Mouse (Mus musculus): ENCODE data around the gene Olfr961. TPM values are rescaled to one million over a fixed set of nuclear protein-coding genes. Genes with fewer than 3 reads are reported as not detected.

The Olfr961 gene
- not detected for polyA plus RNA-seq (2015; fragmentation: Illumina TruSeq; extraction: RNeasy Lipid Tissue Mini Kit (QIAGEN cat#74804); ENCODE audit: insufficient read depth, low read depth, low replicate concordance)

GRCm38 (mm10) chr9:39644785-39645184 lies at the start of gene Olfr961:
Gene Olfr961, plus strand, starts transcription at chr9:39645085.

GRCm38 (mm10) chr9:39603999-39604453 lies 40.9 kb upstream of the Olfr961 start, which contains the start of gene AW551984:
Gene AW551984, minus strand, starts transcription at chr9:39604403.

GRCm38 (mm10) chr9:39610355-39610754 lies 34.5 kb upstream of the Olfr961 start, which contains the start of gene Olfr148:
Gene Olfr148, plus strand, starts transcription at chr9:39610655.

GRCm38 (mm10) chr9:39621073-39621472 lies 23.8 kb upstream of the Olfr961 start, which contains the start of gene Olfr960:
Gene Olfr960, plus strand, starts transcription at chr9:39621373.

GRCm38 (mm10) chr9:39666905-39667304 lies 22.0 kb downstream of the Olfr961 start, which contains the start of gene Olfr963:
Gene Olfr963, plus strand, starts transcription at chr9:39667205.

Other genes starting within 250 kb of the Olfr961 start
- not detected for gene Olfr952, start 217.9 kb upstream of the Olfr961 start, polyA plus RNA-seq (2015; fragmentation: Illumina TruSeq; extraction: RNeasy Lipid Tissue Mini Kit (QIAGEN cat#74804); ENCODE audit: insufficient read depth, low read depth, low replicate concordance)
- gene Olfr954, start 188.4 kb upstream of the Olfr961 start, polyA plus RNA-seq (2015; fragmentation: Illumina TruSeq; extraction: RNeasy Lipid Tissue Mini Kit (QIAGEN cat#74804); ENCODE audit: insufficient read depth, low read depth, low replicate concordance): not detected
- not detected for gene Olfr955, start 173.1 kb upstream of the Olfr961 start, polyA plus RNA-seq (2015; fragmentation: Illumina TruSeq; extraction: RNeasy Lipid Tissue Mini Kit (QIAGEN cat#74804); ENCODE audit: insufficient read depth, low read depth, low replicate concordance)
- not detected for gene Olfr44, start 151.1 kb upstream of the Olfr961 start, polyA plus RNA-seq (2015; fragmentation: Illumina TruSeq; extraction: RNeasy Lipid Tissue Mini Kit (QIAGEN cat#74804); ENCODE audit: insufficient read depth, low read depth, low replicate concordance)
- gene Olfr957, start 129.3 kb upstream of the Olfr961 start, polyA plus RNA-seq (2015; fragmentation: Illumina TruSeq; extraction: RNeasy Lipid Tissue Mini Kit (QIAGEN cat#74804); ENCODE audit: insufficient read depth, low read depth, low replicate concordance): not detected
- not detected for gene Olfr958, start 91.0 kb upstream of the Olfr961 start, polyA plus RNA-seq (2015; fragmentation: Illumina TruSeq; extraction: RNeasy Lipid Tissue Mini Kit (QIAGEN cat#74804); ENCODE audit: insufficient read depth, low read depth, low replicate concordance)
- not detected for gene Olfr959, start 69.5 kb upstream of the Olfr961 start, polyA plus RNA-seq (2015; fragmentation: Illumina TruSeq; extraction: RNeasy Lipid Tissue Mini Kit (QIAGEN cat#74804); ENCODE audit: insufficient read depth, low read depth, low replicate concordance)
- 2.0 TPM for gene AW551984, start 40.7 kb upstream of the Olfr961 start, polyA plus RNA-seq (2015; fragmentation: Illumina TruSeq; extraction: RNeasy Lipid Tissue Mini Kit (QIAGEN cat#74804); ENCODE audit: insufficient read depth, low read depth, low replicate concordance)
- not detected for gene Olfr148, start 34.4 kb upstream of the Olfr961 start, polyA plus RNA-seq (2015; fragmentation: Illumina TruSeq; extraction: RNeasy Lipid Tissue Mini Kit (QIAGEN cat#74804); ENCODE audit: insufficient read depth, low read depth, low replicate concordance)
- not detected for gene Olfr960, start 23.7 kb upstream of the Olfr961 start, polyA plus RNA-seq (2015; fragmentation: Illumina TruSeq; extraction: RNeasy Lipid Tissue Mini Kit (QIAGEN cat#74804); ENCODE audit: insufficient read depth, low read depth, low replicate concordance)
- not detected for gene Olfr963, start 22.1 kb downstream of the Olfr961 start, polyA plus RNA-seq (2015; fragmentation: Illumina TruSeq; extraction: RNeasy Lipid Tissue Mini Kit (QIAGEN cat#74804); ENCODE audit: insufficient read depth, low read depth, low replicate concordance)
- not detected for gene Olfr149, start 62.0 kb downstream of the Olfr961 start, polyA plus RNA-seq (2015; fragmentation: Illumina TruSeq; extraction: RNeasy Lipid Tissue Mini Kit (QIAGEN cat#74804); ENCODE audit: insufficient read depth, low read depth, low replicate concordance)
- gene Olfr965, start 66.3 kb downstream of the Olfr961 start, polyA plus RNA-seq (2015; fragmentation: Illumina TruSeq; extraction: RNeasy Lipid Tissue Mini Kit (QIAGEN cat#74804); ENCODE audit: insufficient read depth, low read depth, low replicate concordance): not detected
- gene Olfr150, start 85.9 kb downstream of the Olfr961 start, polyA plus RNA-seq (2015; fragmentation: Illumina TruSeq; extraction: RNeasy Lipid Tissue Mini Kit (QIAGEN cat#74804); ENCODE audit: insufficient read depth, low read depth, low replicate concordance): not detected
- gene Olfr967, start 101.2 kb downstream of the Olfr961 start, polyA plus RNA-seq (2015; fragmentation: Illumina TruSeq; extraction: RNeasy Lipid Tissue Mini Kit (QIAGEN cat#74804); ENCODE audit: insufficient read depth, low read depth, low replicate concordance): not detected
- not detected for gene Olfr968, start 138.2 kb downstream of the Olfr961 start, polyA plus RNA-seq (2015; fragmentation: Illumina TruSeq; extraction: RNeasy Lipid Tissue Mini Kit (QIAGEN cat#74804); ENCODE audit: insufficient read depth, low read depth, low replicate concordance)
- gene Olfr969, start 145.9 kb downstream of the Olfr961 start, polyA plus RNA-seq (2015; fragmentation: Illumina TruSeq; extraction: RNeasy Lipid Tissue Mini Kit (QIAGEN cat#74804); ENCODE audit: insufficient read depth, low read depth, low replicate concordance): not detected
- not detected for gene Olfr970, start 163.8 kb downstream of the Olfr961 start, polyA plus RNA-seq (2015; fragmentation: Illumina TruSeq; extraction: RNeasy Lipid Tissue Mini Kit (QIAGEN cat#74804); ENCODE audit: insufficient read depth, low read depth, low replicate concordance)
- not detected for gene Olfr971, start 191.8 kb downstream of the Olfr961 start, polyA plus RNA-seq (2015; fragmentation: Illumina TruSeq; extraction: RNeasy Lipid Tissue Mini Kit (QIAGEN cat#74804); ENCODE audit: insufficient read depth, low read depth, low replicate concordance)
- gene Olfr972, start 221.3 kb downstream of the Olfr961 start, polyA plus RNA-seq (2015; fragmentation: Illumina TruSeq; extraction: RNeasy Lipid Tissue Mini Kit (QIAGEN cat#74804); ENCODE audit: insufficient read depth, low read depth, low replicate concordance): not detected

All from pancreas, adult 10 weeks (tissue).